Mouse (Mus musculus) inflammation-experienced regulatory T-cells (primary cell): ENCODE measurements around the gene 1700010B08Rik. TPM values are rescaled to one million over a fixed set of nuclear protein-coding genes. Genes with fewer than 3 reads are reported as not detected.

Experiments
- polyA plus RNA-seq, 2 experiments: library from polyadenylated mRNA; unstranded; fragments of 100-300 nt; shearing (Covaris generic); gene quantifications; one replicate each; pipeline ENCODE4 v1.2.1; 2017

Gene 1700010B08Rik
- 1 to 10 TPM in 1 of 2 experiments, not detected in 1; 1.1 TPM for polyA plus RNA-seq

DNA sequence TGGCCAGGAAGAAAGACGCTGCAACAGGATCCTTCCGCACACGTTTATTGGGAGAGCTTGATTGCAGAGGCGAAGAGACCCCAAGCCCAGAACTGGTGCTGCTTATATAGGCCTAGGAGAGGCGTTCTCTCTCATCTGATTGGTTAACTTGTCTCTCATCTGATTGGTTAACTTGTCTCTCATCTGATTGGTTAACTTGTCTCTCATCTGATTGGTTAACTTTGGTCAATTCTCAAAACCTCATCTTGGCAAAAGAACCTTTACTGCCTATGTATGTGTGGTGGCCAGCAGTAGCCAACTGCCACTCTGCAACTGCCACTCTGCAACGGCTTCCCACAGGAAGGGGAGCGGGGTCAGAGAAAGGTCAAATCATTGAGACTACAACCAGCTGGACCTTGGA, at the start of gene 1700010B08Rik:
Gene 1700010B08Rik (plus strand): TSS at position 301 of the 400 bp plus-strand sequence.

DNA sequence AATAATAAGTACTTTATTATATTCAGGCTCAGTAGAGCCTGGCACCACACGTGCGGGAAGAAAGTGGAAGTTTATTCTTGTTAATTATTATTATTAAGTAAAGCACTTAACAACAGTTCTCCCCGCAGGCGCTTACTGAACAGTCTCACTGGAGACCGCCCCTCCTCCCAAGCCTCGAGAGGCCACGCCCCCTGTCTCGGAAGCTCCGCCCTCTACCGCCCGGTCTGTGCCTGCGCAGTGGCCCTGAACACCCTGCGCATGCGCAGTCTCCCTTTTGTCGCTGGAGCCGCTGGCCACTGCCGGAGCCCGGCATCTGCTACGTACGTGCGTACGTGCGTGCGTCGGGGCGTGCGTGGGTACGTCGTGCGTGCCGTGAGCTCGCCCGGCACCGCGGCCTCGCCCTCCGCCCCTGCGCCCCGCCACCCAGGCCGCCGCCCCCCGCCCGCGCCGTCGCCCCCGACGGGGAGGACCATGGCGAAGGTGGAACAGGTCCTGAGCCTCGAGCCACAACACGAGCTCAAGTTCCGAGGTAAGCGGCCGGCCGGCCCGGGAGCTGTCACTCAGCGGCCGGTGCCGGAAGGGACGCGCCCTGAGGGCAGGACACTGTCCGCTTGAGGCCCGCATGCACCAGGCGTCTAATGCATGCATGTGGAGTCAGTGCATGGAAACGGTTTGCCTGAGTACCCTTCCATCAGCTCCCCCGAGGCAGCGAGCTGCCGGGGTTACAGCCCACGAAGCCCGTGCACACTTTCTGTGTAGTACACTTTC, 18.2 kb downstream of the 1700010B08Rik start, which contains the start of gene Vapb:
Gene Vapb (plus strand): TSS at position 290 of the 768 bp plus-strand sequence.

Other genes with a start within 250 kb of the 1700010B08Rik start
- gene 1700021F07Rik, start 196.8 kb upstream of the 1700010B08Rik start, polyA plus RNA-seq, result not detected
- under 1 TPM in 1 of 2 experiments, not detected in 1; 0.58 TPM for gene Ankrd60, start 141.1 kb upstream of the 1700010B08Rik start, polyA plus RNA-seq
- gene Rab22a, start 59.7 kb upstream of the 1700010B08Rik start, polyA plus RNA-seq, result 10 to 100 TPM; 43.9 to 44.1 TPM
- gene Vapb, start 18.1 kb downstream of the 1700010B08Rik start, polyA plus RNA-seq, result 10 to 100 TPM; 36.1 to 41.4 TPM